ENCODE assay signal across 20 mouse cellular contexts in genomic region chr9:115637114-115637513, GRCm38 (mm10).
A peak's percentile ranks its signal among the peaks of the same experiment; 100 is the strongest.
DNase-seq lines count a peak whose midpoint lies in the region; ATAC-seq and TF ChIP-seq lines count a peak whose summit lies in the region.
"Had no signal": no experiment of that assay in that cellular context is flagged by ENCODE, and none has a peak within 500 bp of the region (broad histone marks: within the 10 kb centered on the region; RNA-seq: fewer than 3 reads in every experiment).

No protein-coding gene starts in this region.

- intact Hi-C loops in heart, postnatal 10 days (cut with DNase I): no loop called here

- H3K36me3 ChIP-seq in heart, embryonic 13.5 days: no peaks in the 10 kb centered on the region
- H3K36me3 ChIP-seq in lung, embryonic 14.5 days (ENCODE audit: insufficient read depth): no peaks in the 10 kb centered on the region
- no peaks in the 10 kb centered on the region for H3K36me3 ChIP-seq in forebrain, embryonic 16.5 days (ENCODE audit: control insufficient read depth, insufficient read depth)
- H3K36me3 ChIP-seq: limb, embryonic 13.5 days; liver, embryonic 13.5 days; midbrain, embryonic 13.5 days had no signal

- no peak for DNase-seq in heart, postnatal 10 days
- DNase-seq in adrenal gland, postnatal 14 days: peak; percentile 31
- DNase-seq in lung, embryonic 14.5 days: peak; percentile 69
- DNase-seq in lung, postnatal 4 days: peak; percentile 38 to 50
- no peak for DNase-seq in urinary bladder, postnatal 14 days (ENCODE audit: low spot score)
- DNase-seq: B cell, adult 2 months; cerebellum, adult 11-12 months; embryo, embryonic 11 days; forebrain, postnatal 0 days; gastrocnemius, postnatal 36 days; layer of hippocampus, postnatal 36 days; liver, embryonic 13.5 days; spleen, adult 18-20 months; thymus, postnatal 4 days had no signal

- no peaks in the 10 kb centered on the region for H3K27me3 ChIP-seq in heart, embryonic 13.5 days (replicated peaks)
- H3K27me3 ChIP-seq in lung, embryonic 14.5 days (ENCODE audit: insufficient read depth, low read length): no peaks in the 10 kb centered on the region
- H3K27me3 ChIP-seq in forebrain, embryonic 16.5 days (replicated peaks; ENCODE audit: control insufficient read depth, insufficient read depth, low read length): no peaks in the 10 kb centered on the region
- H3K27me3 ChIP-seq: limb, embryonic 13.5 days; liver, embryonic 13.5 days; midbrain, embryonic 13.5 days had no signal

- ATAC-seq in heart, embryonic 13.5 days (ENCODE audit: extremely low read depth, insufficient number of reproducible peaks, low FRiP score, low TSS enrichment): no peak
- no peak for ATAC-seq in lung, embryonic 14.5 days (ENCODE audit: insufficient read depth)
- ATAC-seq in forebrain, embryonic 16.5 days: no peak
- ATAC-seq: forebrain, postnatal 0 days; intestine, embryonic 16.5 days; midbrain, embryonic 13.5 days had no signal

- H3K9me3 ChIP-seq in heart, embryonic 13.5 days: no peaks in the 10 kb centered on the region
- no peaks in the 10 kb centered on the region for H3K9me3 ChIP-seq in lung, embryonic 14.5 days (ENCODE audit: low read depth, low read length)
- peaks cover 5% of the 10 kb centered on the region for H3K9me3 ChIP-seq in forebrain, embryonic 16.5 days (ENCODE audit: control insufficient read depth, low read length)
- H3K9me3 ChIP-seq: limb, embryonic 13.5 days; liver, embryonic 13.5 days; midbrain, embryonic 13.5 days had no signal

- H3K4me2 ChIP-seq in heart, embryonic 13.5 days: no peak overlapping the region
- H3K4me2 ChIP-seq in lung, embryonic 14.5 days: no peak overlapping the region
- no peak overlapping the region for H3K4me2 ChIP-seq in forebrain, embryonic 16.5 days (ENCODE audit: low read length)
- H3K4me2 ChIP-seq: hindbrain, embryonic 14.5 days; limb, embryonic 13.5 days; liver, embryonic 13.5 days; midbrain, embryonic 13.5 days had no signal

- H3K4me3 ChIP-seq in heart, embryonic 13.5 days: no peak overlapping the region
- H3K4me3 ChIP-seq in lung, embryonic 14.5 days (ENCODE audit: low read depth, low read length): no peak overlapping the region
- no peak overlapping the region for H3K4me3 ChIP-seq in forebrain, embryonic 16.5 days (replicated peaks; ENCODE audit: low read length)
- H3K4me3 ChIP-seq: limb, embryonic 13.5 days; liver, embryonic 13.5 days; midbrain, embryonic 13.5 days had no signal

- 70% methylated on average over 6 of the region's 6 CpGs for WGBS in heart, embryonic 13.5 days
- 45% methylated on average over 6 of the region's 6 CpGs for WGBS in lung, embryonic 14.5 days
- WGBS in forebrain, embryonic 16.5 days: 80% methylated on average over 6 of the region's 6 CpGs

- peak overlapping the region; percentile 8; the same call in 1 of the 2 replicates for H3K27ac ChIP-seq in heart, embryonic 13.5 days (replicated peaks)
- H3K27ac ChIP-seq in lung, embryonic 14.5 days (ENCODE audit: low read depth): no peak overlapping the region
- H3K27ac ChIP-seq in forebrain, embryonic 16.5 days (ENCODE audit: low read length): no peak overlapping the region
- H3K27ac ChIP-seq: hindbrain, embryonic 14.5 days; limb, embryonic 13.5 days; liver, embryonic 13.5 days; midbrain, embryonic 13.5 days had no signal

- no peak overlapping the region for H3K9ac ChIP-seq in heart, embryonic 13.5 days
- no peak overlapping the region for H3K9ac ChIP-seq in lung, embryonic 14.5 days
- H3K9ac ChIP-seq in forebrain, embryonic 16.5 days (replicated peaks; ENCODE audit: low read depth, low read length): no peak overlapping the region
- H3K9ac ChIP-seq: forebrain, postnatal 0 days; hindbrain, embryonic 14.5 days; limb, embryonic 13.5 days; liver, embryonic 13.5 days; midbrain, embryonic 13.5 days had no signal

- H3K4me1 ChIP-seq in heart, embryonic 13.5 days: no peaks in the 10 kb centered on the region
- no peaks in the 10 kb centered on the region for H3K4me1 ChIP-seq in lung, embryonic 14.5 days (ENCODE audit: insufficient read depth)
- no peaks in the 10 kb centered on the region for H3K4me1 ChIP-seq in forebrain, embryonic 16.5 days (replicated peaks; ENCODE audit: control insufficient read depth, insufficient read depth, low read length)
- H3K4me1 ChIP-seq: liver, embryonic 13.5 days; midbrain, embryonic 13.5 days had no signal

- no peak for TF ChIP-seq CTCF in lung, embryonic 14.5 days (IDR thresholded peaks at IDR 0.05; ENCODE audit: low read depth)

Comparison
In these comparisons a context has a peak if more than half of its experiments do, and no peak if none do; other contexts are left out.
1. DNase-seq: peak in adrenal gland, postnatal 14 days (single experiment), lung, embryonic 14.5 days (single experiment) and lung, postnatal 4 days (2 of 2); none in heart, postnatal 10 days (0 of 2) and urinary bladder, postnatal 14 days (single experiment).